Mouse (Mus musculus) midbrain, embryonic 16.5 days (tissue): ENCODE measurements around the gene Rxfp1. TPM values are rescaled to one million over a fixed set of nuclear protein-coding genes. Genes with fewer than 3 reads are reported as not detected.

Experiments
- ATAC-seq: fragments of 200-750 bp; cut with Nextera tagmentation; 2 replicates; pipeline ENCODE4 v1.8.0; 2017; ENCODE audit warnings: moderate TSS enrichment
- H3K27ac ChIP-seq: fragments of 300-500 bp; sonication (generic); 2 replicates; pipeline ENCODE4 v1.5.1; 2014; ENCODE audit warnings: mild to moderate bottlenecking, low read length, mixed read lengths
- H3K27me3 ChIP-seq: fragments of 300-500 bp; sonication (generic); 2 replicates; pipeline ENCODE4 v1.6.1; 2014; ENCODE audit warnings: low read depth, low read length, mixed read lengths; ENCODE audit not compliant: control insufficient read depth, insufficient read depth
- H3K36me3 ChIP-seq: fragments of 300-500 bp; sonication (generic); 2 replicates; pipeline ENCODE4 v1.6.1; 2014; ENCODE audit warnings: mild to moderate bottlenecking, low read length, moderate library complexity, mixed read lengths; ENCODE audit not compliant: control insufficient read depth, insufficient read depth
- H3K4me1 ChIP-seq: fragments of 300-500 bp; sonication (generic); 2 replicates; pipeline ENCODE4 v1.6.1; 2014; ENCODE audit warnings: mild to moderate bottlenecking, low read length, mixed read lengths; ENCODE audit not compliant: control insufficient read depth, insufficient read depth
- H3K4me2 ChIP-seq: fragments of 300-500 bp; sonication (generic); 2 replicates; pipeline ENCODE4 v1.6.1; 2014; ENCODE audit warnings: mild to moderate bottlenecking, low read length, mixed read lengths
- H3K4me3 ChIP-seq: fragments of 300-500 bp; sonication (generic); 2 replicates; pipeline ENCODE4 v1.5.1; 2014; ENCODE audit warnings: low read depth, mild to moderate bottlenecking, low read length, moderate library complexity, mixed read lengths
- H3K9ac ChIP-seq: fragments of 300-500 bp; sonication (generic); 2 replicates; pipeline ENCODE4 v1.6.1; 2014; ENCODE audit warnings: low read depth, low read length, mixed read lengths
- H3K9me3 ChIP-seq: fragments of 300-500 bp; sonication (generic); replicated peaks from 2 replicates; pipeline ENCODE4 v1.6.1; 2014; ENCODE audit warnings: mild to moderate bottlenecking, low read length, mixed read lengths; ENCODE audit not compliant: control insufficient read depth, poor library complexity, severe bottlenecking
- WGBS: fragments of 180-500 bp; shearing (Covaris S2); extraction: QIAGEN DNeasy Blood & Tissue Kit; methylation state at CpG from one replicate; pipeline ENCODE4 v1.1.7; 2014; 5-methylcytosine and 5-hydroxymethylcytosine counted together
- polyA plus RNA-seq: library from polyadenylated mRNA; unstranded; fragments of >200 nt; fragmentation: Nextera tagmentation; extraction: Ambion mirVana; gene quantifications from 2 replicates; pipeline ENCODE4 v1.2.1, GENCODE M21; 2015

The Rxfp1 gene
- polyA plus RNA-seq, 1 experiment from 2014 or later = 0.14 TPM

DNA sequence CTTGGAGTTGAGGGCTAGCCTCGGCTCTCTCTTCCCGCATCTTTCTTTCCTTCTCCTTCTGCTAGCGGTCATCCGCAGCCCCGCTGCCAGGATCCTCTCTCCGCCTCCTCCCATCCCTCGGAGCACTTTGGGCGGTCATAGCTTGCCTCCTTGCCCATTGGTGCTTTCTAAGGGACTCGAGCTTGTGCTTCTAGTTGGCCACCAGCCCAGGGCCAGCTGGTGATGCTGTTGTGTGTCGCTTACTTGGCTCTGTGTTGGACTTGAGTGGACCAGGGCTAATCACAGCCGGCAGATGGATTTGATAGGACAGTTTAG, 108.3 kb downstream of the Rxfp1 start, which contains the start of gene Etfdh:
Etfdh (minus strand) TSS at position 85 of the 315 bp plus-strand sequence.
- H3K27ac ChIP-seq = peak within 1 kb of the TSS; percentile 75
- peaks cover 4% of the 10 kb centered on the region; the same call in 1 of the 2 replicates for H3K9me3 ChIP-seq
- peak within 1 kb of the TSS; percentile 87 for H3K4me2 ChIP-seq
- H3K36me3 ChIP-seq = peaks cover 7% of the 10 kb centered on the region
- WGBS = under 1% methylated on average over 11 of the region's 11 CpGs
- H3K4me1 ChIP-seq = peaks cover 11% of the 10 kb centered on the region
- H3K9ac ChIP-seq = peak within 1 kb of the TSS; percentile 84
- ATAC-seq = peak; percentile 49
- peak within 1 kb of the TSS; percentile 79 for H3K4me3 ChIP-seq
- no peaks in the 10 kb centered on the region for H3K27me3 ChIP-seq

DNA sequence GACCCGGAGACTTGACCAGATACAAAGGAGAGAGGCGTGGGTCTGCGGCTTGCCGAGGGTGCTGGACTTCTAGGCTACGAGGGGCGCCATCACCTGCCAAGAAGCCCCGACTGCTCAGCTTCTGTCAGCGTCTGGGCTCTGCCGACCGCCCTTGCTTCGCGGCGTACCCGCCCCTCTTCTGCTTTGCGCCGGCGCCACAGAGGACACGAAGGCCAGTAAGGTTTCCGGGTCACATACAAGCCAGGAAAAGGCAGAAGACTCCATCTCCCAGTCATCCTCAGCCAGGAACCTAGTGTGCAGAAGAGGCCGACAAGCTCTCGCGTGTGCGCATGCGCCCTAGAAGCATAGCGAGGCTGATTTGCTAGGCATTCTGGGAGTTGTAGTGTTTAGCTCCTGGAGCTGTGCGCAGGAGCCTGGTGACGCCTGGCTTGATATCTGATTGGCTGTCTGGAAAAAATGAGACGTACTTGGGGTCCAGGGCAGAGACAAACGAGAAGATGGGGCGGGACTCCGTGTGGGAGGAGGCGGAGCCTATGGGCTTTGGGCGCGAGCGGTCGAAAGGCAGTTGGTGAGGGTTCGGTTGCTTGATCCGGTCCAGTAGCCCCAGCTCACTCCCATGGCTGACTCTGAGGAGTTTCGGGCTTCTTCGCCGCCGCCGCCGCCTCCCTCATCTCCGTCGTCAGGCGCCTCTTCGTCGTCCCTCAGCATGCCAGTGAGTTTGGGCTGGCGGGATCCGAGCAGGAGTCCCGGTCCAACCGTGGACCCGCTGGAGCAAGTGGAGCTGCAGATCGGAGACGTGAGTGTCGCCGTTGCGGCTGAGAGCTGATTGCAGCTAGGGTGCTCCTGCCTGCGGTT, 108.9 kb downstream of the Rxfp1 start, which contains the start of gene 4930579G24Rik:
4930579G24Rik (plus strand) TSS at position 519 of the 855 bp plus-strand sequence.
- WGBS = under 1% methylated on average over 59 of the region's 60 CpGs
- ATAC-seq = peak; percentile 99

DNA sequence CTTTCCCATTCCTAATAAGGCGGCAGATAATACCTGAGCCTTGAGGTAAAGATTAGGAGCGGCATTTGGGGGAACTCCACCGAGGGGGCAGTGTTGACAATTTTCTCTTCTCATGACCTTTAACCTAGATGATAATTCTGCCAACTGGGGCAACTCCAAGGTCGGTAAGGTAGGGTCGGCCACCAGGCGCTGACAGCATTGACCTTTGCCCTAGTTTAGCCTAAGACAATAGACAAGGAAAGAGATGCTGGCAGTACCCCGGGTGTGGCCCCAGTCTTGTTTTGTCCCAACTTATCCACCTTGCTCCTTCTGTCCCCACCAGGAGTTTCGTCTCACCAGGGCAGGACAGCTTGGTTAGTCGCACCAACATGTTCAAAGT, 109.5 kb downstream of the Rxfp1 start:
- peak overlapping the region; percentile 68 for H3K27ac ChIP-seq
- peak overlapping the region; percentile 79 for H3K4me3 ChIP-seq
- ATAC-seq = no peak
- no peaks in the 10 kb centered on the region for H3K9me3 ChIP-seq
- peaks cover 11% of the 10 kb centered on the region for H3K4me1 ChIP-seq
- H3K4me2 ChIP-seq = peak overlapping the region; percentile 87
- H3K36me3 ChIP-seq = peaks cover 3% of the 10 kb centered on the region
- H3K9ac ChIP-seq = peak overlapping the region; percentile 67
- no peaks in the 10 kb centered on the region for H3K27me3 ChIP-seq
- 2% methylated on average over 9 of the region's 9 CpGs for WGBS

More for the DNA sequence above, 108.9 kb downstream of the Rxfp1 start, which contains the start of gene 4930579G24Rik:
- H3K27ac ChIP-seq = peak within 1 kb of the TSS; percentile 75
- H3K4me1 ChIP-seq = peaks cover 11% of the 10 kb centered on the region
- H3K27me3 ChIP-seq = no peaks in the 10 kb centered on the region
- H3K4me2 ChIP-seq = peak within 1 kb of the TSS; percentile 87
- H3K9me3 ChIP-seq = peaks cover 2% of the 10 kb centered on the region; the same call in 1 of the 2 replicates
- peak within 1 kb of the TSS; percentile 84 for H3K9ac ChIP-seq
- peaks cover 6% of the 10 kb centered on the region for H3K36me3 ChIP-seq
- H3K4me3 ChIP-seq = peak within 1 kb of the TSS; percentile 79

DNA sequence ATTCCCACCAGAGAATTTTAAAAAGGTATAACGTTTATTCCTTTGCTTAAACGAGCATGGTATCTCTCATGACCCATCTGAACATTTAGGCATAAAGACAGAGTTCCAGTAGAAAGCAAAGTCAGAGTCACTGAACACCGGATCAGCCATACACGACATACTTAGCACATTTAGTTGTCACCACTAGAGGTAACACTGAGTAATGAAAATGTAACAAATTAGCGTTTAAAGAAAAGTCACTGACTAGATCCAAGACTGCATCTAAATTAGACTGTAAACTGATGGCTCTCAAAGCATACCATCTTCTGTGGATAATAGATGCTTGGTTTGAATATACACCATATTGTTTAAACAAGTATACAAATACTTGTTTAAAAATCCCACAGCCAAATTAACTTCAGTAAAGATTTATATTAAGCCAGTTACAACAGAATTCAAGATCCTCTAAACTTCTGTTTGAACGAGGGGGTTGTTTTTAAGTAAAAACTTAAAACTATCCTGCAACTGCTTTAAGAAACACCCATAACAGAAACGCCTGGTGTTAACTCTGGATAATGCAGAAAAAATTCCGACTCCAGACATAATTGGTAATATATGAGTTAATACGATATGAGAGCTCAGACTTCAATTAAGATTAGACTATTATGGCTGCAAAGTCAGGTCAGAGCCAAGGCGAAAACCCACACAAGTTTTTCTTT, 110.0 kb downstream of the Rxfp1 start:
- Histone ChIP-seq H3K4me1 (peaks cover 11% of the 10 kb centered on the region), H3K4me3 (peak overlapping the region; percentile 79), H3K27me3 (no peaks in the 10 kb centered on the region), H3K9ac (peak overlapping the region; percentile 67), H3K27ac (no peak overlapping the region; the same call in 1 of the 2 replicates), H3K4me2 (peak overlapping the region; percentile 87), H3K9me3 (no peaks in the 10 kb centered on the region), H3K36me3 (peaks cover 5% of the 10 kb centered on the region)
- 27% methylated on average over 10 of the region's 10 CpGs for WGBS
- no peak for ATAC-seq

DNA sequence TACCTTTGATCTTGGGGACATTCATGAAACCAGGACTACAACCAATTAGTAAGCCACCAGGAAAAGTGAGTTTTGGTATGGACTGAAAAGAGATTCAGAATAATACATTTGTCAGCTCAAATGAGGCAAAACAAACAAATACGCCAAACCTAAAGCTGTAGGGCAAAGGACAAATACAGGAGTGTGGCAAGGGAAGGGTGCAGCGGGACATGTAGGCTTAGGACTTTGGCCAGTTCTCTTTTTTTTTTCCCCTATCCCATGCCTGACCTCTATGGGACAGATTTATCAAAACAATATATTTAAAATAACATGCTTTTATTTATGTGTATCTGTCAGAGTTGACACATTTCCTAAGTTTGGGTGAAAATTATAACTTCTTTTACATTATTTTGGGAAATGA, 127.8 kb downstream of the Rxfp1 start:
- no peak overlapping the region for H3K4me2 ChIP-seq
- H3K9ac ChIP-seq = no peak overlapping the region
- H3K4me1 ChIP-seq = no peaks in the 10 kb centered on the region
- no peaks in the 10 kb centered on the region for H3K9me3 ChIP-seq
- no peak overlapping the region for H3K27ac ChIP-seq
- 95% methylated on average over 2 of the region's 2 CpGs for WGBS
- no peak for ATAC-seq
- peaks cover 33% of the 10 kb centered on the region for H3K36me3 ChIP-seq
- no peak overlapping the region for H3K4me3 ChIP-seq
- no peaks in the 10 kb centered on the region for H3K27me3 ChIP-seq

DNA sequence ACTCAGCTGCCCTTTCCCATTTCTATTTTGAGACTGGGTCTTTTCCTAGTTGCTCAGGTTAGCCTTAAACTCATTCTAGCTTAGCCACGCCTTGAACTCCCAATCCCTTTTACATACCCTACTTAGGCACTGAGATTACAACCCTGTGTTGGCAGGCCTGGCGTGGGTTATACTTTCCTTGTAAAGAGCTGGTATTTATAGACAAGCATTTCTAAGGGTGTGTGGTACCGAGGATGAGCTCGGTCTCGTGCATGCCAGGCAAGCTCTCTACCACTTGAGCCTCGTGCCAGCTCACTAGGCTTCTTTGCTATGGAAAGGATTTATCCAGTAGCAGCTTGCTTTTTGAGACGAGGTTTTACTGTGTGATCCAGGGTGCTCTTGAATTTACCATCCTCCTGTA, 142.2 kb downstream of the Rxfp1 start:
- H3K4me3 ChIP-seq = no peak overlapping the region
- no peak overlapping the region for H3K27ac ChIP-seq
- ATAC-seq = no peak
- 92% methylated on average over 7 of the region's 7 CpGs for WGBS
- H3K9me3 ChIP-seq = no peaks in the 10 kb centered on the region
- peaks cover 34% of the 10 kb centered on the region for H3K36me3 ChIP-seq
- H3K4me2 ChIP-seq = no peak overlapping the region
- no peaks in the 10 kb centered on the region for H3K27me3 ChIP-seq
- H3K9ac ChIP-seq = no peak overlapping the region
- H3K4me1 ChIP-seq = peaks cover 17% of the 10 kb centered on the region

DNA sequence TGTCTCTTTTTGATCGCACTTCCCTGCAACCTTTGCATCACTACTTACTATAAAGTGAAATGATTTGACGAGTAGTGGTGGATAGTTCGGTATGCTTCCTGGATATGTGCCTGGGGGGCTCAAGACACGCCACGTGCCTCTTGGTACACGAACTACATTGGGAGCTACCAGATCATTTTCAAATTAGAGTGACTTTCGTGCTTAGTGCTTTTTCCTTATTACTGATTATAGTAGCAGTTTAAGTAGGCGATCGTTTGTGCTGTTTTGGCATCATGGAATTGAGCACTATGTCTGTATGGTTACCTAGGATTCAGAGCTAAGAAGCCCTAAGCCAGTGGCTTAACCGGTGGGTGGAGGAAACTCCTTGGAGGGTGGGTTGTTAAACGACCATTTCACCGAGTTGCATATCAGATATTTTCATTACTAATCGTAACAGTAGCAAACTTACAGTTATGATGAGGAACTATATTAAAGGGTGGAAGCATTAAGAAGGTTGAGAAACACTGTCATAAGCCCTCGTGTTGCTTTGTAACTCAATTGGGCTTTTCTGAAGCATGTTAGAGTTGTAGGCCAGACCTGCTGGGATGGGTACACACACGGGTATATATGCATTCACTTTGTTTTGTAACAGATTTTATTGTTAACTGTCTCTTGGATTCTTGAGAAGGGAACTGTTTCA, 145.7 kb downstream of the Rxfp1 start:
- Histone ChIP-seq H3K9ac (peak overlapping the region; percentile 86), H3K4me1 (peaks cover 17% of the 10 kb centered on the region), H3K27ac (peak overlapping the region; percentile 84; the same call in 1 of the 2 replicates), H3K4me2 (peak overlapping the region; percentile 84), H3K36me3 (peaks cover 13% of the 10 kb centered on the region), H3K4me3 (peak overlapping the region; percentile 94), H3K9me3 (no peaks in the 10 kb centered on the region), H3K27me3 (no peaks in the 10 kb centered on the region)
- peak; percentile 26; the same call in 1 of the 2 replicates for ATAC-seq
- 7% methylated on average over 15 of the region's 15 CpGs for WGBS
